Mouse (Mus musculus) induced T-regulatory cell, adult 2 months (primary cell): ENCODE measurements around the gene Smyd4.
"Not testable (repeated sequence)": the region's sequence is repeated elsewhere in the genome, so short reads cannot be mapped to it uniquely, and the experiment has no call there.

Source experiments
- DNase-seq: peaks from one replicate; pipeline ENCODE4 v3.0.0-alpha.2; 2012; ENCODE audit warnings: low read depth

Gene Smyd4

DNA sequence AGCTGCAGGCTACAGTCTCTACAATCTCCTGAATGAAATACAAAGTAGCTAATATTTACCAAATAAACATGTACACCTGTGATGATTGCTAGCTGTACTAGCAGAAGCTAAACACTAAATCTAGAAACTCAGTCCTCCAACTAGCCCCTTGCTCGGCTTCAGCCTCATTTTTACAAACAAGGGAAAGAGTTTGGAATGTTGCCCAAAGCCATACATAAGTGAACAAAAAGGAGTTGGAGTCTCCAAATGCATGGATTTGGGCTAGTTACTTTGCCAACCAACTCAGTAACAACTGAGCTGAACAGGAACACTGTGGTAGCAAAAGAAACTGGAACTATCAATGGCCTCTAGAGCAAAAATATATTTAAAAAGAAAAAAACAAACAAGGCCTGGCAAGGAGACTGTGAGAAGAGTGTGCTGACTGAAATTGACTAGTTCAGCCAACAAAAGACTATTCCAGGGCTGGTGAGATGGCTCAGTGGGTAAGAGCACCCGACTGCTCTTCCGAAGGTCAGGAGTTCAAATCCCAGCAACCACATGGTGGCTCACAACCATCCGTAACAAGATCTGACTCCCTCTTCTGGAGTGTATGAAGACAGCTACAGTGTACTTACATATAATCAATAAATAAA is 1.6 kb upstream of the Smyd4 start:
- peak; percentile 19 for DNase-seq

- peak; percentile 41 for DNase-seq
These were observed 1.0 kb upstream of the Smyd4 start for GRCm38 (mm10) chr11:75347188-75347585.

- no peak for DNase-seq
These were observed 637 bp upstream of the Smyd4 start for GRCm38 (mm10) chr11:75347596-75347995.

- DNase-seq, result no peak
These were observed 643 bp downstream of the Smyd4 start for GRCm38 (mm10) chr11:75348890-75349261.

- no peak for DNase-seq
These were observed 3.0 kb downstream of the Smyd4 start for GRCm38 (mm10) chr11:75351225-75351624.

GRCm38 (mm10) chr11:75355475-75355874 is 7.2 kb downstream of the Smyd4 start:
- no peak for DNase-seq

DNA sequence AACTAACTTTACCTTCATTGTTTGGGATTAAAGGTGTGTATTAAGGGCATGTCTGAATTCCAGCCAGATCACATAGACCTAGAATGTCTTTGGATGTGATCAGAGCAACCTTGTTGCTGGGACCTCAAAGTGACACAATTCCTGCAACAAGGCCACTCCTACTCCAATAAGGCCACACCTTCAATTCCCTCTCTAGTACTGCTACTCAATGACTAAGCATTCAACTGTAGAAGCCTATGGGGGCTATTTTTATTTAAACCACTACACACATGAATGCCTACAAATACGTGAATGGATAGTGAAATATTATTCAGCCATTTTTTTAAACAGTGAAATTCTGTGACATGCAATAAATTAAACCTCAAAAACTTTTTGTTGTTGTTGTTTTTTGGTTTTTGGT is 28.9 kb downstream of the Smyd4 start:
- no peak for DNase-seq

GRCm38 (mm10) chr11:75378786-75379185 is 30.6 kb downstream of the Smyd4 start:
- not testable (repeated sequence) for DNase-seq

GRCm38 (mm10) chr11:75383529-75383928 is 35.3 kb downstream of the Smyd4 start:
- DNase-seq, result not testable (repeated sequence)

- DNase-seq, result no peak
These were observed 47.4 kb downstream of the Smyd4 start for GRCm38 (mm10) chr11:75395611-75396010.

- DNase-seq, result no peak
These were observed 49.2 kb downstream of the Smyd4 start for GRCm38 (mm10) chr11:75397452-75397851.

- no peak for DNase-seq
These were observed 51.2 kb downstream of the Smyd4 start for GRCm38 (mm10) chr11:75399411-75399841.

DNA sequence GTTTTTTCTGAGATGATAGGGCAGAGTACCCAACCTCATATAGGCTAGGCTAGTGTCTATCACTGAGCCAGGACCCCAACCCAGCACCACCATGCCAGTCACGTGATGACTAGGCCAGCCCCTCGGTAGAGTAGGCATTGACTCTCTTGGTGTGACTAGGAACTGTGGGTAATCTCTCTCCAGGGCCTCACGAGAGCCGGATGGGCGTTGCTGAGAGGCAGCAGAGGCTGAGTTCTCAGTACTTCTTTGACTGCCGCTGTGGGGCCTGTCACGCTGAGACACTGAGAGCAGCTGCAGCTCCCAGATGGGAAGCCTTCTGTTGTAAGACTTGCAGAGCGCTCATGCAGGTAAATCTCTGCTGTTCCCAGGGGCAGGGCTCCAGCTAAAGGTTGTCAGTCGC is 51.9 kb downstream of the Smyd4 start:
- DNase-seq, result no peak

- DNase-seq, result peak; percentile 57
These were observed 54.0 kb downstream of the Smyd4 start for GRCm38 (mm10) chr11:75402271-75402690.

DNA sequence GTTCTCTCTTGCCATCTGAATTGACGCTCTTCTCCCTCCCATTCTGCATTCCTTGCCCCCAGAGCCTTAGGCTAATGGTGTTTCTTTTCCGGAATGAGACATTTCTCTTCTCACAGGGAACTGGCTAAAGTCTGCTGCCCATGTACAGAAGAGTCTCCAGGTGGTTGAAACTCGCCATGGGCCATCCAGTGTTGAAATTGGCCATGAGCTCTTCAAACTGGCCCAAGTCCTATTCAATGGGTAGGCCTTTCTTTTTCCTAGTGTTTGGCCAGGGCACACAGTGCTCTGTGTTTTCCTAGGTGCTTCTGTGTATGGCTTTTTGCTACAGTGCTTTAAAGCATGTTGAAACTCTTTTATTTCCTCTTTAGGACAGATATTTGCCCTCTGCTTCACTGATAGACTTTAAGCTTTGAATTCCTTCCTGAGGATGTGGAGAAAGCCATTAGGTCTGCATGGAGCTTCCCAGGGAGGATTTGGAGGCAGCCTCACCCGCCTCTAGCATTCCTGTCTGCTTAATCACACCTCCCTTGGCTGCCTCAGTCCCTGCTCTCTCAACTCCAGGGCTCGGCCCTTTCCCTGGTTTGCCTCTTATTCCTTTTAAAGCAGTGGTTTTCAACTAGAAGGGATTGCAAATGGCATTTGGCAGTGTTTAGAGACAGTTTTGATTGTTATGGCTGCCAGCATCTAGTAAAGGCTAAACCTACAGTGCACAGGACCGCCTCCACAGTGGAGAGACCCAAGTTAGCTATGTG is 55.2 kb downstream of the Smyd4 start:
- DNase-seq, result no peak

DNA sequence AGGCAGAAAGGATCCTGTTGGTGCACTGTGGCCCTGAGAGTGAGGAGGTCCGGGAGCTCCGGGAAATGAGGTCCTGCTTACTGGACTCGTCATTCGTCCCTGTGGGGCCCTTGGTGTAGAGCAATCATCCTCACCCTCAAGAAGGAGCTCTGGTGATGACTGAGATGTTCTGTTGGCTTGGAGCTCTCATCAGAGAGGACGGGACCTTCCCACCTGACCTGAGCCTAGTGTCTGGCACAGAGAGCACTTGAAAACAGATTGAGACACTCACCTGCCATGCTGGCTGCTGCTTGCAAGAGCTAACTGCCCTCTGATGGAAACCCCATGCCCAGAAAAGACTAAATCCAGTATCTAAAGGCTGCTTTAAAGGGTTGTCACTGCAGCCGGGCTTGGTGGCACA is 56.6 kb downstream of the Smyd4 start:
- DNase-seq, result no peak

- no peak for DNase-seq
These were observed 57.9 kb downstream of the Smyd4 start for GRCm38 (mm10) chr11:75406104-75406503.

- peak; percentile 78 for DNase-seq
These were observed 58.6 kb downstream of the Smyd4 start for GRCm38 (mm10) chr11:75406865-75407264.

DNA sequence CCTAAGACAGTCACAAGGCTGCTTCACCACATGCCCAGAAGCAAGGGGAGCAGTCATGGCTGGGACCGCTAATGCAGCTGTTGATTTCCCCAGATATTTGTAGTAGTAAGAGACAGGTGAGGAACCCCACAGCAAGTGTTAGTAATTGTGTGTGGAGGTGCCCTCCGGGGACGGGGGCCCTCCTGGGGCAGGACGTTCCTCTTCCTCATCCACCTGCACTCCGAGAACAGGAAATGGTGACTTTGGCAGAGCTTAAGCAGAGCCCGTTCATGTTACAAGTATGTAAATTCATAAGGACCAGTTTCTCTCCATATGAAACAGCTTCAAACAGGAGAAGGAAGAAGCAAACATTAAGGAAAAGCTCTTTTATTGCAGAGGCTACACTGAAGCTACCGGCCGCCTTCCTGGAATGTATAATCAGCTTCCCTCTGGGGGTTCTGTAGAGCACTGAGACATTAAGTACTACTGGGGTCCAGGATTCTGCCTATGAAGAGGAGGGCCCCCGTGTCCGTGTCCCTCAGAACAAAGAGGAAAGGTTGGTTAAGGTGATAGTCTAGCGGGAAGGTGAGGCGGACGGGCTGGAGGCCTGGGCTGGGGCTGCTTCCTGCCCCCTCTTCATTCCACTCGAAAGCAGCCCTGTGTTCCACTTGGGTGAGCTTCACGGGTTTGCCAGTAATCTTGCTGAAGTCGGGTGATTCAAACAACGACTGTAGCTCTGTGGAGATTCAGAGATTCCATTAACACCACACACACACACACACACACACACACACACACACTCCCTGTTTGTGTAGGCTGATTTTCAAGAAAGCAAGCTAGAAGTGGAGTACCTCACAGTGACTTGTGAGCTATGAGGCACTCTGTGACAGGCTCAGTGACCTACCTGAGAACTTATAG is 61.7 kb downstream of the Smyd4 start:
- peak; percentile 55 for DNase-seq

DNA sequence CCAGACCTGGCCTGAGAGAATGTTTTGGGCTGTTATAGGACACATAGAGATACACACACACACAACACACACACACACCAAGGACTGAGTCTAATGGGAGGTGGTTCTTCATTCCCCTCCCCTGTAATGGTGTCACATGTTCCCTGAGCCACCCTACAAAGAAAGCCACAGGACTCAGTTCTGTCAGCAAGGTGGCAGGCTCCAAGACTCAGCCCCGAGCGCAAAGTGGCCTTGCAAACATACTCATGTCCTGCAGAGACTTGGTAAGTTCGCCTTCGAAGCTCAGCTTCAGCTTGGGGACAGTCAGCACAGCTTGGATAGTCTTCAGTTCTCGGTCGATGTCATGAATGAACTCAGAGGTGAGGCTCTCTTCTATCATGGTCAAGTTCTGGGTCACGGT is 62.4 kb downstream of the Smyd4 start:
- DNase-seq, result peak; percentile 50

DNA sequence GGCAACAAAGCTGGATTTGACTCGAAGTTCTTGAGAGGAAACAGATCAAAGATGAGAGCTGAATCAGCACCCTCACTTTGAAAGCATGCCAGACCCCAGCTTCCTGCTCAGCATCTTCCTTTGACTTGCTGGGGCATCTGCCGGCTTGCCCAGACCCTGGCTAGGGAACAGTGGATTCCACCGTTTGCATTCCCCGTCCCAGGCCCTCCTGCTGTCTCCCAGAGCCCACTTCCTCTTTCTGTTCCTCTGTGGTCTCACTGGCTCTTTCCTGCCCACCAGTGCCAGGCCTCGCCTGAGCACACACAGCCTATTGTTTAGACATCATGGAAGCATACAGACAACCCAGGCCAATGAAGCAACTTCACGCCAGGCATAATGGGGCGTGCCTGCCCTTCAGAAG is 66.9 kb downstream of the Smyd4 start:
- peak; percentile 42 for DNase-seq

- peak; percentile 45 for DNase-seq
These were observed 67.8 kb downstream of the Smyd4 start for GRCm38 (mm10) chr11:75415994-75416393.

GRCm38 (mm10) chr11:75420037-75420436 is 71.8 kb downstream of the Smyd4 start:
- DNase-seq, result no peak
